Mouse (Mus musculus): Measurements from ENCODE around the gene Hist1h2bq. TPM values are rescaled to one million over a fixed set of nuclear protein-coding genes. Genes with fewer than 3 reads are reported as not detected.
"Not testable (repeated sequence)": the region's sequence is repeated elsewhere in the genome, so short reads cannot be mapped to it uniquely, and the experiment has no call there.

Gene Hist1h2bq
- polyA plus RNA-seq, 1 experiment from 2014 or later: 25.6 TPM

DNA sequence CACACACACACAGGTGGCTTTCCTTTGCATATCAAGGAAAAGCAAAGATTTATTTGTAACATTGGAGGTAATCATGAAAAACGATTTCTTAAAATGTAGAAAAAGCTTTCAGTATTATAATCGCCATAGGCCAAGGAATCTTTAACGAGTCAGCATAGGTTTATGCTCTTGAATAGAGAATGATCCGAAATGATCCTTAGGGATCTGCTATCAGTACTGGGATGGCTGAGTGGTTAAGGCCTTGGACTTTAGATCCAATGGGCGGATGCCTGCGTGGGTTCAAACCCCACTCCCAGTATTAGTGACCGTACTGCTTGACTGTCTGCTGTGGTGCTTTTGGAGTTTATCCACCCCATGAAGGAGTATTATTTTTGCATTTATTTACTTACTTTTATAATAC lies 14.4 kb downstream of the Hist1h2bq start:
- H3K4me2 ChIP-seq (replicated peaks; ENCODE audit: low read depth, low read length): no peak overlapping the region
- no peak overlapping the region for H3K9ac ChIP-seq (replicated peaks; ENCODE audit: low read length)
- H3K4me3 ChIP-seq (ENCODE audit: low read length): no peak overlapping the region
- no peaks in the 10 kb centered on the region for H3K27me3 ChIP-seq (ENCODE audit: insufficient read depth, low read length)
- peaks cover 5% of the 10 kb centered on the region; the same call in 1 of the 2 replicates for H3K4me1 ChIP-seq (ENCODE audit: insufficient read depth, low read length)
- no peak for ATAC-seq (ENCODE audit: low FRiP score, low TSS enrichment)
- 95% methylated on average over 7 of the region's 7 CpGs for WGBS
- no peaks in the 10 kb centered on the region for H3K36me3 ChIP-seq (ENCODE audit: insufficient read depth, low read length)
- H3K27ac ChIP-seq (ENCODE audit: low read length): no peak overlapping the region
- H3K9me3 ChIP-seq (ENCODE audit: low read length): no peaks in the 10 kb centered on the region

DNA sequence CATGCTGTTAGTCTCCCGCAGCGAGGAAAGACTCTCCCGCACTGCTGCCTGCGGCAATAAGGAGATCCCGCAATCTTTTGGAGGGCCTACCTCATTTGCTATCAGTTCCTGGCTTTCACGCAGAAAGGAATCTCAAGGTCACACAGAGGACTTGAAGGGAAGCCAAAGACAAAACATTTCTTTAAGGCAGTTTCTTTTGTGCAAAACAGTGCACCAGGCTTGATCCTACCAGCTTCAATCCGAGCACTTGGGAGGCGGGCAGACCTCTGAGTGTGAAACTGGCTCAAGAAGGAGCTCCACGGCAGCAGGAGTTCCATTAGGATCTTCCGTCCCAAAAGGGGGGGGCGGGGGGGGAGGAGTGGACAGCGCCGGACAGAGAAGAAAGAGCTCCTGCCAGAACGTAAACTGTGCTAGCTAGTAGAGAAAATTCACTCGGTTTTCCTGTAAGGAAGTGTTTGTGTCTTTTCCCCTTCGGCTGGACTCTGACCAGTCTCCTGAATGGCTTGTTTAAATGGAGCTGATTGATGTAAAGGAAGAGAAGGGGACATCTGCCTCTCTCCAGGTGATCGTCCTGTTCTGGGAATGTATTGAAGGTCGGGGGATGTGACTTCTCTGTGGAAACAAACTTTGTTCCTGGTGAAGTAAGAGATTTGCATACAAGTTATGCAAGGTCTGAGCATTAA lies 19.3 kb downstream of the Hist1h2bq start:
- Histone ChIP-seq H3K36me3 (ENCODE audit: insufficient read depth, low read length) (no peaks in the 10 kb centered on the region), H3K4me2 (replicated peaks; ENCODE audit: low read depth, low read length) (peak overlapping the region; percentile 50), H3K4me3 (ENCODE audit: low read length) (peak overlapping the region; percentile 22), H3K27ac (ENCODE audit: low read length) (no peak overlapping the region), H3K9ac (replicated peaks; ENCODE audit: low read length) (peak overlapping the region; percentile 58), H3K4me1 (ENCODE audit: insufficient read depth, low read length) (peaks cover 19% of the 10 kb centered on the region), H3K9me3 (ENCODE audit: low read length) (no peaks in the 10 kb centered on the region), H3K27me3 (ENCODE audit: insufficient read depth, low read length) (no peaks in the 10 kb centered on the region)
- WGBS: 10% methylated on average over 17 of the region's 18 CpGs
- ATAC-seq (ENCODE audit: low FRiP score, low TSS enrichment): no peak

DNA sequence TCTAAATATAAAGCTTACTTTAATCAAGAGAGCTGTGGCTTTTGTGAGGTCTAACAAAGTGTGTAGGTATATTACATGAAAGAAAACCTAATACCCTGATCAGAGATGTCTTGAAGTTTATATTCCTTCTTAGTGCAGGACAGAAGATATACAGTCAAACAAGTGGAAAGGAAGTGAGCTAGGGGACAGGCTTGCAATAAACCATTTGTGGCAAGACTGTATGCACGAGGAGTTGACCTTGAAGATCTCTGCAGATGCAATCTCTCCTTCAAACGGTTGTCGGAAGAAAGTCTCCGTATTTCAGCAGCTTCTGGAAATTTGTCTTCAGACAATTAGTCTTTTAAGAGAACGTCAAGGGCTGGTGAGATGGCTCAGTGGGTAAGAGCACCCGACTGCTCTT lies 20.1 kb downstream of the Hist1h2bq start:
- no peak overlapping the region for H3K4me2 ChIP-seq (replicated peaks; ENCODE audit: low read depth, low read length)
- no peak for ATAC-seq (ENCODE audit: low FRiP score, low TSS enrichment)
- WGBS: 41% methylated on average over 6 of the region's 6 CpGs
- no peak overlapping the region for H3K27ac ChIP-seq (ENCODE audit: low read length)
- H3K9me3 ChIP-seq (ENCODE audit: low read length): no peaks in the 10 kb centered on the region
- peaks cover 23% of the 10 kb centered on the region for H3K4me1 ChIP-seq (ENCODE audit: insufficient read depth, low read length)
- H3K9ac ChIP-seq (replicated peaks; ENCODE audit: low read length): no peak overlapping the region
- no peaks in the 10 kb centered on the region for H3K36me3 ChIP-seq (ENCODE audit: insufficient read depth, low read length)
- H3K4me3 ChIP-seq (ENCODE audit: low read length): no peak overlapping the region
- no peaks in the 10 kb centered on the region for H3K27me3 ChIP-seq (ENCODE audit: insufficient read depth, low read length)

DNA sequence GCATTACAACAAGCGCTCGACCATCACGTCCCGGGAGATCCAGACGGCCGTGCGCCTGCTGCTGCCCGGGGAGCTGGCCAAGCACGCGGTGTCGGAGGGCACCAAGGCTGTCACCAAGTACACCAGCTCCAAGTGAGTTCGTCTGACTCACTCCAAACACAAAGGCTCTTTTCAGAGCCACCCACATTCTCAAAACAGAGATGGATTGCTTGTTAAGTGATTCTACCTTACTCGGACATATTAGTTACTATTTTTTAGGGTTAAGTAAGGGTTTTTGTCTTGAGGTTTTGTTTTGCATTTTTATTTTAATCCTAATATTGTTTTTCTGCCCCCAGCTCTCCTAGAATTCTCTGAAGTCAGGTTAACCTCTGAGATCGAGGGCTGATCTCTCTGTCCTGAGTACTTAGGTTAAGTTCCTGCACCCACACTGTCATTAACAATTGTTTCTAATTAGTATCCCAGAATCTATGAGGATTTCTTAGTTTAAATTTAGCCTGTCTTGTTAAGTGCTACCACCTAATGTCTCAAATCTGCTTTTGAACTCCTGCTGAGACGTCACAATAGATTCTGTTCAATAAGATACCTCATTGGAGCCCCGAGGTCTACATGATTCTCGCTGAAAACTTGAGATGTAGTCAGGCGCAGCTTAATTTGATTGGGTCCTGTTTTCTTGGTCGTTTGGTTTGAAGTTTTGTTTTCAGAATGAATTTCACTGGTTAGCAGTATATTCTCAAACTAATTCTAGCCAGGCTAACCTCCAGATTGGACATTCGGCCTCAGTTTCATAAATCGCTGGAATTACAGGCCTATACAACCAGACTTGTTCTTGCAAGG lies 22.0 kb downstream of the Hist1h2bq start:
- H3K27me3 ChIP-seq (ENCODE audit: insufficient read depth, low read length): no peaks in the 10 kb centered on the region
- peak overlapping the region; percentile 48 for H3K4me2 ChIP-seq (replicated peaks; ENCODE audit: low read depth, low read length)
- H3K9me3 ChIP-seq (ENCODE audit: low read length): no peaks in the 10 kb centered on the region
- H3K9ac ChIP-seq (replicated peaks; ENCODE audit: low read length): peak overlapping the region; percentile 55
- WGBS: 19% methylated on average over 14 of the region's 21 CpGs
- H3K27ac ChIP-seq (ENCODE audit: low read length): peak overlapping the region; percentile 77
- no peaks in the 10 kb centered on the region for H3K36me3 ChIP-seq (ENCODE audit: insufficient read depth, low read length)
- 0 out of 2 replicates have a peak, but pooled peaks have one; percentile 8 for ATAC-seq (ENCODE audit: low FRiP score, low TSS enrichment)
- H3K4me3 ChIP-seq (ENCODE audit: low read length): peak overlapping the region; percentile 21
- peaks cover 33% of the 10 kb centered on the region for H3K4me1 ChIP-seq (ENCODE audit: insufficient read depth, low read length)

DNA sequence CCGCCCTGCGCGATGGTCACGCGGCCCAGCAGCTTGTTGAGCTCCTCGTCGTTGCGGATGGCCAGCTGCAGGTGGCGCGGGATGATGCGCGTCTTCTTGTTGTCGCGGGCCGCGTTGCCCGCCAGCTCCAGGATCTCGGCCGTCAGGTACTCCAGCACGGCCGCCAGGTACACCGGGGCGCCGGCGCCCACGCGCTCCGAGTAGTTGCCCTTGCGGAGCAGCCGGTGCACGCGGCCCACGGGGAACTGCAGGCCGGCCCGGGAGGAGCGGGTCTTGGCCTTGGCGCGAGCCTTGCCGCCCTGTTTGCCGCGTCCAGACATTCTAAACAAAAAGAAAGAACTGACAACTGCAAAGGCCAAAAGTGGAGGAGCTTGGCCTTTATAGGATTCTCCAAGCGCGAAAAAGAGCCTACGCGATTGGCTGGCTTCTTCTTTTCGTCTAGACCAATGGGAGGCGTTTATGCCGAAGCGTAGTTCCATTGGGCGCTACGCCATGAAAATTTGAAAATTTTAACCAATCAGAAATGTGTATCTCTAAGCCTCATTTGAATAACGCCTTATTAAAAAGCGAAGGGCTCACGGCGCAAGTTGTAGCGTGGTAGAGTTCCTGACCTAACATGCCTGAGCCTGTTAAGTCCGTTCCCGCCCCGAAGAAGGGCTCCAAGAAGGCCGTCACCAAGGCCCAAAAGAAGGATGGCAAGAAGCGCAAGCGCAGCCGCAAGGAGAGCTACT lies 22.9 kb downstream of the Hist1h2bq start, which contains the start of the genes Hist1h2an and Hist1h2bp:
Hist1h2an (minus strand) TSS at position 320 of the 731 bp plus-strand sequence.
Hist1h2bp (plus strand) TSS at position 563 of the 731 bp plus-strand sequence.
- Histone ChIP-seq H3K27ac (ENCODE audit: low read length) (peak within 1 kb of the TSS; percentile 90), H3K4me2 (replicated peaks; ENCODE audit: low read depth, low read length) (peak within 1 kb of the TSS; percentile 55), H3K4me3 (ENCODE audit: low read length) (peak within 1 kb of the TSS; percentile 44), H3K9ac (replicated peaks; ENCODE audit: low read length) (peak within 1 kb of the TSS; percentile 70), H3K4me1 (ENCODE audit: insufficient read depth, low read length) (peaks cover 40% of the 10 kb centered on the region)
- not testable (repeated sequence) for H3K27me3 ChIP-seq (ENCODE audit: insufficient read depth, low read length); H3K9me3 ChIP-seq (ENCODE audit: low read length); H3K36me3 ChIP-seq (ENCODE audit: insufficient read depth, low read length)
- ATAC-seq (ENCODE audit: low FRiP score, low TSS enrichment): peak; percentile 96
- under 1% methylated on average over 36 of the region's 63 CpGs for WGBS

DNA sequence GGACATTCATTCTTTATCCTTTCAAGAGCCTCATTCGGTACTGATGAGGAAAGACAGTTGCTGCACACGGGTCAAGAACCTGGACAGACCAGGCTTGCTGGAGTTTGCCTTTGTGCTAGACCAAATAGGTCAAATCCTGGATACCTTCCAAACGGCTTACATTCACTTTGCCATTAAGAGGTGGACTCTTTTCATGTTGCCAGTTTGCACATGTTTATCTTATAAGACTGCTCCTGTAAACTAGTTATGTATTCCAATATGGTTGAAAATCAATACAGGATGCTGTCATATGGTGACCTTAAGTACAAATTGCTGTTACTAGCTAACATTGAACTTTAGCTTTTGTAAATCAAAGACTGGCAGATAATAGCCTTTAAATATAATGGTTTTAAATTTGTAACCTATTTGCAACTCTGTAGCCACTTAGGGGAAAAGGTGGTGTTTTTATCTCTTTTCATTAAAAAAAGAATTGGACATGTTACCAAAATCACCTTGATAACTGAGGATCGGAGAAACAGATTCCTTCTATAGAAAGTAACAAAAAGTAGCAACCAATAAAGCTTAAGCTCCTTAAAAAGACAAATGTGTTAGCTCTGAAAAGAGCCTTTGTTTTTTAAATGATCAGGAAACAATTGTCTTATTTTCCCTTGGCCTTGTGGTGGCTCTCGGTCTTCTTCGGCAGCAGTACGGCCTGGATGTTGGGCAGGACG lies 23.7 kb downstream of the Hist1h2bq start:
- 8% methylated on average over 8 of the region's 8 CpGs for WGBS
- Histone ChIP-seq H3K9me3 (ENCODE audit: low read length) (no peaks in the 10 kb centered on the region), H3K4me2 (replicated peaks; ENCODE audit: low read depth, low read length) (peak overlapping the region; percentile 55), H3K27ac (ENCODE audit: low read length) (peak overlapping the region; percentile 90), H3K4me3 (ENCODE audit: low read length) (peak overlapping the region; percentile 44), H3K4me1 (ENCODE audit: insufficient read depth, low read length) (peaks cover 41% of the 10 kb centered on the region), H3K27me3 (ENCODE audit: insufficient read depth, low read length) (no peaks in the 10 kb centered on the region), H3K36me3 (ENCODE audit: insufficient read depth, low read length) (no peaks in the 10 kb centered on the region), H3K9ac (replicated peaks; ENCODE audit: low read length) (peak overlapping the region; percentile 70)
- ATAC-seq (ENCODE audit: low FRiP score, low TSS enrichment): no peak

DNA sequence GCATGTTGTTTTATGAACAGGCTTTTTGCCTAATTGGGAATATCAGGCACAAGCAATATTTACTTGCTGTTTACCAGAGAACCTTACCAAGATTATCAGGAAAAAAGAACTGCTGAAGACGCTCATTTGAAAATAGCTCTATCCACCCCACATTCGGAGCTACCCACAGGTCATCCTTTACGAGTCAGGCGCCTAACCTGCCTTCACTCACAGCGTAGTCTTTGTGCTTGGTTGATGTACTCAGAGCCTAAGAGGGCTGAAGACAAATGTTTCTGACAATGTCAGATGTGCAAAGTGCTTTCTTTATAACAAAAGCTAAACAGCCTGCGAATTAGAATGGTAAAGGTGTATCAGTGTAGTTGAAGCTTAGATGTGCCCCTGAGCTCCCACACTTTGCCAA lies 25.7 kb downstream of the Hist1h2bq start:
- no peaks in the 10 kb centered on the region for H3K36me3 ChIP-seq (ENCODE audit: insufficient read depth, low read length)
- no peaks in the 10 kb centered on the region for H3K9me3 ChIP-seq (ENCODE audit: low read length)
- no peak for ATAC-seq (ENCODE audit: low FRiP score, low TSS enrichment)
- H3K4me3 ChIP-seq (ENCODE audit: low read length): no peak overlapping the region
- peak overlapping the region; percentile 63 for H3K9ac ChIP-seq (replicated peaks; ENCODE audit: low read length)
- H3K4me1 ChIP-seq (ENCODE audit: insufficient read depth, low read length): peaks cover 45% of the 10 kb centered on the region
- 26% methylated on average over 6 of the region's 6 CpGs for WGBS
- H3K27ac ChIP-seq (ENCODE audit: low read length): peak overlapping the region; percentile 91
- peak overlapping the region; percentile 51 for H3K4me2 ChIP-seq (replicated peaks; ENCODE audit: low read depth, low read length)
- H3K27me3 ChIP-seq (ENCODE audit: insufficient read depth, low read length): no peaks in the 10 kb centered on the region

DNA sequence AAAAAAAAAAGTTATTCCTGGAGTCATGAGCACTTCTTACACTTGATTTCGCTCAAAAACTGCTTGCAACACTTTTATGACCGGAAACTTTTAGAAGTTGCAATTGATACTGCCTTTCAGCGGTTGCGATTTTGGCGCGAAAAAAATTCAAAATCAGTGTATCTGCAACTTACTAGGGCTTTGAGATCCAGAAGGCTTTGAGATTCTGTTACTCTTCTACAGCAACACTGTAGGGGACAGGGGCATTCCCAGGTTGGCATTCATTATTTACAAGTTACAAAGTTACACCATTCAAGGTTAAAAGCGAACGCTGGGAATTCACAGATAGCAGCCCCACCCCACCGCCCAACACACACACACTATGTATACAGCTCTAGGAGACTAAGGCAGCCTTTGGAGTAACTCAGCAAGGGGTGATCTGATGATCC lies 26.2 kb downstream of the Hist1h2bq start:
- Histone ChIP-seq H3K4me3 (ENCODE audit: low read length) (peak overlapping the region; percentile 50), H3K36me3 (ENCODE audit: insufficient read depth, low read length) (no peaks in the 10 kb centered on the region), H3K4me1 (ENCODE audit: insufficient read depth, low read length) (peaks cover 43% of the 10 kb centered on the region), H3K9me3 (ENCODE audit: low read length) (no peaks in the 10 kb centered on the region), H3K9ac (replicated peaks; ENCODE audit: low read length) (peak overlapping the region; percentile 63), H3K27me3 (ENCODE audit: insufficient read depth, low read length) (no peaks in the 10 kb centered on the region), H3K27ac (ENCODE audit: low read length) (peak overlapping the region; percentile 91), H3K4me2 (replicated peaks; ENCODE audit: low read depth, low read length) (peak overlapping the region; percentile 51)
- WGBS: 1% methylated on average over 9 of the region's 9 CpGs
- ATAC-seq (ENCODE audit: low FRiP score, low TSS enrichment): no peak

DNA sequence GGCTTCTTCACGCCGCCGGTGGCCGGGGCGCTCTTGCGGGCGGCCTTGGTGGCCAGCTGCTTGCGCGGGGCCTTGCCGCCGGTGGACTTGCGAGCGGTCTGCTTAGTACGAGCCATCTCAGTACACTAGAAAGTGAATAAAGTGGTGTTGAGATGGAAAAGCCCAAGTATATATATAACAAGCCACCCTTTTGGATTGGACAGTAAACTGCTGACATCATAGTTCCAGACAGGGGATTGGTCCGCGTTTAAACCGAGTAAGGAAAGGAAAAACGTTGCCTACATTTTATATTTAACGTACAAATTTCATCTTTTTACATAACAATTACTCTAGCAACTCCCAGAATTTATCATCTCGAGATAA lies 26.8 kb downstream of the Hist1h2bq start, which contains the start of gene Hist1h3i:
Hist1h3i (minus strand) TSS at position 116 of the 363 bp plus-strand sequence.
- H3K9me3 ChIP-seq (ENCODE audit: low read length): no peaks in the 10 kb centered on the region
- peak within 1 kb of the TSS; percentile 77 for H3K9ac ChIP-seq (replicated peaks; ENCODE audit: low read length)
- H3K4me3 ChIP-seq (ENCODE audit: low read length): peak within 1 kb of the TSS; percentile 50
- H3K4me1 ChIP-seq (ENCODE audit: insufficient read depth, low read length): peaks cover 45% of the 10 kb centered on the region
- H3K4me2 ChIP-seq (replicated peaks; ENCODE audit: low read depth, low read length): peak within 1 kb of the TSS; percentile 63
- no peaks in the 10 kb centered on the region for H3K27me3 ChIP-seq (ENCODE audit: insufficient read depth, low read length)
- peak; percentile 66 for ATAC-seq (ENCODE audit: low FRiP score, low TSS enrichment)
- WGBS: 0% methylated on average over 13 of the region's 20 CpGs
- no peaks in the 10 kb centered on the region for H3K36me3 ChIP-seq (ENCODE audit: insufficient read depth, low read length)
- H3K27ac ChIP-seq (ENCODE audit: low read length): peak within 1 kb of the TSS; percentile 94
